Mouse (Mus musculus): ENCODE results near the gene Gm15155. TPM values are rescaled to one million over a fixed set of nuclear protein-coding genes. Genes with fewer than 3 reads are reported as not detected.
A peak's percentile ranks its signal among the peaks of the same experiment; 100 is the strongest.

The Gm15155 gene
- not detected in 2 replicates for polyA plus RNA-seq (2012; rRNA removed)

DNA sequence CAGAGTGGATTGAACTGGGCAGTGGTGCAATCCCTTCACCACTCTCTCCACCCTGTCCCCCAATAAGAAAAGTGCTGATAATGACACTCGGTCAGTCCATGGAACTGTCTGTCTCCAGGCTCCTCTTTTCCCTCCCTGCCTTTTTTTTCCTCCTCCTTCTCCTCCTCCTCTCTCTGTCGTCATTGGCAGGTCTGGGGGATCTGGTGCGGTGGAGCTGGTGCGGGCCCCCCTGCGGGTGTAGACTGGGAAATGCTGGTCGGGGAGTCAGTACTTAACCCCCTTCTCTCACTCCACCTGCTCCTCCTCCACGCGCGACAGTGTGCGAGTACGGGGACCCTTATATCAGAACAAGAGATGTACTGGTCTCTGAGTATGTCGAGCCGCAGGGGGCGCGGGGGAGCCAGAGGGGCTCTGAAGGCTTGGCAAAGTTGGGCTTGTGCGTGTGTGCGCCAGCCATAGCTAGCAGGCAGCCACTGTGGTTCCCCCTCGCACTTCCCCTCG, at the start of gene Gm15155:
Gene Gm15155 (plus strand): TSS at position 401 of the 501 bp plus-strand sequence.
- Histone ChIP-seq H3K4me1 (ENCODE audit: control insufficient read depth, insufficient read depth, low read length) (no peaks in the 10 kb centered on the region), H3K27me3 (replicated peaks; ENCODE audit: control insufficient read depth, insufficient read depth, low read length) (no peaks in the 10 kb centered on the region; the same call in 1 of the 2 replicates), H3K4me3 (ENCODE audit: insufficient read depth, low read depth, low read length) (peak within 1 kb of the TSS; percentile 6), H3K36me3 (ENCODE audit: control insufficient read depth, insufficient read depth, low read length) (no peaks in the 10 kb centered on the region), H3K27ac (ENCODE audit: insufficient read depth, low read depth, low read length) (no peak within 1 kb of the TSS)
- 2% methylated on average over 19 of the region's 19 CpGs for WGBS
- TF ChIP-seq CTCF (conservative IDR thresholded peaks at IDR 0.05; ENCODE audit: insufficient read depth, insufficient read length, low read depth, low read length) (no peak), POLR2A (IDR thresholded peaks at IDR 0.05; ENCODE audit: low read depth, low read length) (no peak)
- no peak for DNase-seq

DNA sequence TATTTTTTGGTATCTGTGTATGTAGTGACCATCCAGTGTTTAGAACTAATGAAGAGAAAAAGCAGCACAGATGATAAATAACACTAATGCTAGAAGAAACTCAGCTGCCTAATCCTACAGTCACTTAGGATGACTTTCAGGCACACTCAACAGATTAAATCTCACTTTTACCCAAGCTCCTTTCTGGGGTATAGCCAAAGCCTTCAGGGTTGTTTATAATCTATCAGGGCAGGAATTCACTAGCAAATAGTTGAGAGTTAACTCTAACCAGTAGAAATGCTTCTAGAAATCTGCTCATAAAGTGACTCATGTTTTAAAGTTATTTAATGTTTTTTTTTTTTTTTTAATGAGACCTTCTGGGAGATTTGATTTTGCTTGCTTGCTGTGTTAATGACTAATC, 44.8 kb upstream of the Gm15155 start:
- no peak for DNase-seq
- H3K4me3 ChIP-seq (ENCODE audit: insufficient read depth, low read depth, low read length) = no peak overlapping the region
- no peaks in the 10 kb centered on the region for H3K27me3 ChIP-seq (replicated peaks; ENCODE audit: control insufficient read depth, insufficient read depth, low read length)
- no peak overlapping the region for H3K27ac ChIP-seq (ENCODE audit: insufficient read depth, low read depth, low read length)
- no peaks in the 10 kb centered on the region for H3K4me1 ChIP-seq (ENCODE audit: control insufficient read depth, insufficient read depth, low read length)
- TF ChIP-seq CTCF (conservative IDR thresholded peaks at IDR 0.05; ENCODE audit: insufficient read depth, insufficient read length, low read depth, low read length) (no peak), POLR2A (IDR thresholded peaks at IDR 0.05; ENCODE audit: low read depth, low read length) (no peak)
- no peaks in the 10 kb centered on the region for H3K36me3 ChIP-seq (ENCODE audit: control insufficient read depth, insufficient read depth, low read length)

DNA sequence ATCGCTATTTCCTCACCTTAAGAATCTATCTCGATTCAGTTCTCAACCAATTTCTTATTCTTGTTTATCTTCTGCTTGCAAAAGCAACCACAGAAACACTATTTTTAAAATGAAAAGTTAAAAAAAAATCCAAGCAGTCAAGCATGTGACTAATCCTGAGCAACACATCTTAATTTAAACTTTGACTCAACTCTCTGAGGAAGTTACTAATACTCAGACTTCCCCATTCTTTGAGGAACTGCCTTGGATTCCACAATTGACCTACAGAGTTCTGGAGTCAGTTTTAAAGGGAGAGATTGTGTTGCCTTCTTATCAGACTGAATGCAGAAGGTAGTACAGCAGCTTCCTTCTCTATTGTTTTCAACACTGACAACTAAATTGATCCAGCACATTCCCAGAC, 40.0 kb upstream of the Gm15155 start:
- DNase-seq = peak; percentile 1
- Histone ChIP-seq H3K4me1 (ENCODE audit: control insufficient read depth, insufficient read depth, low read length) (no peaks in the 10 kb centered on the region), H3K36me3 (ENCODE audit: control insufficient read depth, insufficient read depth, low read length) (no peaks in the 10 kb centered on the region), H3K27ac (ENCODE audit: insufficient read depth, low read depth, low read length) (no peak overlapping the region), H3K4me3 (ENCODE audit: insufficient read depth, low read depth, low read length) (no peak overlapping the region), H3K27me3 (replicated peaks; ENCODE audit: control insufficient read depth, insufficient read depth, low read length) (no peaks in the 10 kb centered on the region)
- TF ChIP-seq POLR2A (IDR thresholded peaks at IDR 0.05; ENCODE audit: low read depth, low read length) = no peak
- TF ChIP-seq CTCF (conservative IDR thresholded peaks at IDR 0.05; ENCODE audit: insufficient read depth, insufficient read length, low read depth, low read length) = no peak
- WGBS = 71% methylated on average over 2 of the region's 2 CpGs

DNA sequence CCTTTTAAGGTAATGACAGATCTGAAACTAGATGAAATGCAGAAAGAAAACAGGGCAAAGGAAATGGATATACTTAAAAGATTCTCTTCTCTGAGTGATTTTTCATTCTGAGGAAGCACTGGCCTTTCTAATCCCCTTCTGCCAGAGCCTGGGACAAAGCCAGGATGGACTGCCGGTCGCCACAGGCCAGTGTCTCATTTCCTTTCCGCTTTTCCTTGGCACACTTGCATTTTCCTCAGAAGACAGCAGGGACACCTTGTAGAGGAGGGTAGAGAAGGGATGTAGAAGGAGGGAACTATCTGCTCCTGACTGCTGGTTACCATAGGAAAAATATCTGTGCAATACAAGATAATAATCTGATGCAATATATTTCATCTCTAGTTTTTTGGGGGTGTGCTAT, 33.1 kb upstream of the Gm15155 start:
- Histone ChIP-seq H3K4me3 (ENCODE audit: insufficient read depth, low read depth, low read length) (no peak overlapping the region), H3K36me3 (ENCODE audit: control insufficient read depth, insufficient read depth, low read length) (no peaks in the 10 kb centered on the region), H3K27ac (ENCODE audit: insufficient read depth, low read depth, low read length) (no peak overlapping the region), H3K4me1 (ENCODE audit: control insufficient read depth, insufficient read depth, low read length) (no peaks in the 10 kb centered on the region), H3K27me3 (replicated peaks; ENCODE audit: control insufficient read depth, insufficient read depth, low read length) (no peaks in the 10 kb centered on the region)
- WGBS = 55% methylated on average over 3 of the region's 3 CpGs
- TF ChIP-seq POLR2A (IDR thresholded peaks at IDR 0.05; ENCODE audit: low read depth, low read length) = no peak
- TF ChIP-seq CTCF (conservative IDR thresholded peaks at IDR 0.05; ENCODE audit: insufficient read depth, insufficient read length, low read depth, low read length) = no peak
- no peak for DNase-seq

- 23% methylated on average over 2 of the region's 2 CpGs for WGBS
- DNase-seq = no peak
- Histone ChIP-seq H3K27me3 (replicated peaks; ENCODE audit: control insufficient read depth, insufficient read depth, low read length) (no peaks in the 10 kb centered on the region), H3K4me3 (ENCODE audit: insufficient read depth, low read depth, low read length) (no peak overlapping the region), H3K27ac (ENCODE audit: insufficient read depth, low read depth, low read length) (no peak overlapping the region), H3K4me1 (ENCODE audit: control insufficient read depth, insufficient read depth, low read length) (no peaks in the 10 kb centered on the region), H3K36me3 (ENCODE audit: control insufficient read depth, insufficient read depth, low read length) (no peaks in the 10 kb centered on the region)
- TF ChIP-seq POLR2A (IDR thresholded peaks at IDR 0.05; ENCODE audit: low read depth, low read length) (no peak), CTCF (conservative IDR thresholded peaks at IDR 0.05; ENCODE audit: insufficient read depth, insufficient read length, low read depth, low read length) (no peak)
Observed at GRCm38 (mm10) chrX:155592467-155592866, 32.1 kb upstream of the Gm15155 start.

- H3K36me3 ChIP-seq (ENCODE audit: control insufficient read depth, insufficient read depth, low read length) = no peaks in the 10 kb centered on the region
- no peaks in the 10 kb centered on the region for H3K27me3 ChIP-seq (replicated peaks; ENCODE audit: control insufficient read depth, insufficient read depth, low read length)
- WGBS = 97% methylated on average over 1 of the region's 1 CpGs
- no peak overlapping the region for H3K27ac ChIP-seq (ENCODE audit: insufficient read depth, low read depth, low read length)
- TF ChIP-seq CTCF (conservative IDR thresholded peaks at IDR 0.05; ENCODE audit: insufficient read depth, insufficient read length, low read depth, low read length) (no peak), POLR2A (IDR thresholded peaks at IDR 0.05; ENCODE audit: low read depth, low read length) (no peak)
- H3K4me3 ChIP-seq (ENCODE audit: insufficient read depth, low read depth, low read length) = no peak overlapping the region
- DNase-seq = no peak
- no peaks in the 10 kb centered on the region for H3K4me1 ChIP-seq (ENCODE audit: control insufficient read depth, insufficient read depth, low read length)
Observed at GRCm38 (mm10) chrX:155594685-155595084, 29.9 kb upstream of the Gm15155 start.

DNA sequence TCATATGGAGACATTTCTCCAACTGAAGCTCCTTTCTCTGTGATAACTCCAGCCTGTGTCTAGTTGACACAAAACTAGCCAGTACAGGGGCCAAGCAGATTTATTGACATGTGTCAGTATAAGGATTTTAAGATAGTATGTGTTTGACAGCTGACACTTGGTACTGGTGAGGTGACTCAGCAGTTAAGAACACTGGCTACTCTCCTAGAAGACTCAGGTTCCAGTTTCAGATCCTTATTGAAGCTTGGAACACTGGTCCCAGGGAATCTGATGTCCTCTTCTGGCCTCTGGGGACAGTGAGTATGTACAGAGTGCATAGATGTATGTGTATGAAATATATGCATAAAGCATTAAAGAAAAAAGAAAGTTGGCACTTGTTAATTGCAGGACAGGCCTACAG, 28.2 kb upstream of the Gm15155 start:
- Histone ChIP-seq H3K27me3 (replicated peaks; ENCODE audit: control insufficient read depth, insufficient read depth, low read length) (no peaks in the 10 kb centered on the region), H3K27ac (ENCODE audit: insufficient read depth, low read depth, low read length) (no peak overlapping the region), H3K4me3 (ENCODE audit: insufficient read depth, low read depth, low read length) (no peak overlapping the region), H3K4me1 (ENCODE audit: control insufficient read depth, insufficient read depth, low read length) (no peaks in the 10 kb centered on the region), H3K36me3 (ENCODE audit: control insufficient read depth, insufficient read depth, low read length) (no peaks in the 10 kb centered on the region)
- TF ChIP-seq POLR2A (IDR thresholded peaks at IDR 0.05; ENCODE audit: low read depth, low read length) (no peak), CTCF (conservative IDR thresholded peaks at IDR 0.05; ENCODE audit: insufficient read depth, insufficient read length, low read depth, low read length) (no peak)
- DNase-seq = no peak
